Mouse (Mus musculus) fat pad, adult 2 months (tissue): ENCODE measurements around the gene Ocel1.

Source experiments
- DNase-seq: peaks from one replicate; pipeline ENCODE4 v3.0.0-alpha.2; 2011; ENCODE audit warnings: low read depth, low spot score; ENCODE audit errors: extremely low read depth

Ocel1 gene

GRCm38 (mm10) chr8:71379008-71379407, 7.9 kb downstream of the Ocel1 start:
- DNase-seq: no peak

- no peak for DNase-seq
Measured at GRCm38 (mm10) chr8:71379512-71380075, 8.5 kb downstream of the Ocel1 start.

- no peak for DNase-seq
Measured at GRCm38 (mm10) chr8:71380178-71381171, 9.4 kb downstream of the Ocel1 start.

GRCm38 (mm10) chr8:71381421-71381970, 10.4 kb downstream of the Ocel1 start, which contains the start of gene Nr2f6:
Gene Nr2f6 (minus strand): TSS chr8:71381960.
- DNase-seq: no peak

- DNase-seq: no peak
Measured at GRCm38 (mm10) chr8:71381971-71382961, 11.2 kb downstream of the Ocel1 start.

GRCm38 (mm10) chr8:71383396-71383795, 12.3 kb downstream of the Ocel1 start:
- DNase-seq: no peak

- DNase-seq: no peak
Measured at GRCm38 (mm10) chr8:71383860-71384259, 12.8 kb downstream of the Ocel1 start.

GRCm38 (mm10) chr8:71385212-71385835, 14.2 kb downstream of the Ocel1 start:
- DNase-seq: no peak

GRCm38 (mm10) chr8:71388267-71388666, 17.2 kb downstream of the Ocel1 start:
- no peak for DNase-seq

- no peak for DNase-seq
Measured at GRCm38 (mm10) chr8:71391696-71392095, 20.6 kb downstream of the Ocel1 start.

- no peak for DNase-seq
Measured at GRCm38 (mm10) chr8:71392391-71392790, 21.3 kb downstream of the Ocel1 start.

- no peak for DNase-seq
Measured at GRCm38 (mm10) chr8:71392871-71393270, 21.8 kb downstream of the Ocel1 start.

GRCm38 (mm10) chr8:71394481-71394880, 23.4 kb downstream of the Ocel1 start:
- DNase-seq: no peak

- DNase-seq: no peak
Measured at GRCm38 (mm10) chr8:71395071-71395470, 24.0 kb downstream of the Ocel1 start.

GRCm38 (mm10) chr8:71395629-71396028, 24.5 kb downstream of the Ocel1 start, which contains the start of gene Ushbp1:
Gene Ushbp1 (minus strand): TSS chr8:71395802.
- no peak for DNase-seq

- DNase-seq: peak; percentile 88
Measured at GRCm38 (mm10) chr8:71396639-71397305, 25.7 kb downstream of the Ocel1 start, which contains the start of gene Babam1. Gene Babam1 (plus strand): TSS chr8:71396861.

- no peak for DNase-seq
Measured at GRCm38 (mm10) chr8:71397701-71398100, 26.6 kb downstream of the Ocel1 start.

- DNase-seq: no peak
Measured at GRCm38 (mm10) chr8:71400826-71401225, 29.7 kb downstream of the Ocel1 start.

- DNase-seq: no peak
Measured at GRCm38 (mm10) chr8:71401454-71401853, 30.4 kb downstream of the Ocel1 start.
